Mouse (Mus musculus) heart, adult 8-10 months (tissue): ENCODE results near the gene Amacr. TPM values are rescaled to one million over a fixed set of nuclear protein-coding genes. Genes with fewer than 3 reads are reported as not detected.

Source experiments
- total RNA-seq, 4 experiments: library from RNA; stranded (reverse); gene quantifications; 2 replicates each; pipeline ENCODE4 v1.2.4; 2022

Amacr gene
- total RNA-seq, 4 experiments from 2014 or later, result 34.2 to 38.2 (median 36.0) TPM

Other genes starting within 250 kb of the Amacr start
- gene C1qtnf3, start 29.4 kb upstream of the Amacr start, total RNA-seq, result not detected
- not detected for gene Slc45a2, start 19.0 kb downstream of the Amacr start, total RNA-seq
- under 1 TPM in 1 of 4 experiments, not detected in 3; 0.09 TPM for gene Rxfp3, start 56.2 kb downstream of the Amacr start, total RNA-seq
- gene Adamts12, start 83.0 kb downstream of the Amacr start, total RNA-seq, result 1 to 10 TPM; 1.1 to 1.4 (median 1.2) TPM